Mouse (Mus musculus) midbrain, embryonic 14.5 days (tissue): Measurements from ENCODE around the gene Tspan5. TPM values are rescaled to one million over a fixed set of nuclear protein-coding genes. Genes with fewer than 3 reads are reported as not detected.
A peak's percentile ranks its signal among the peaks of the same experiment; 100 is the strongest.

Source experiments
- ATAC-seq: fragments of 200-750 bp; cut with Nextera tagmentation; 2 replicates; pipeline ENCODE4 v1.8.0; 2017; ENCODE audit warnings: moderate number of reproducible peaks, moderate library complexity; ENCODE audit not compliant: low FRiP score, low TSS enrichment
- DNase-seq: peaks from one replicate; pipeline ENCODE4 v3.0.0-alpha.2; 2015
- H3K27ac ChIP-seq: fragments of 300-500 bp; sonication (generic); replicated peaks from 2 replicates; pipeline ENCODE4 v1.5.1; 2014; ENCODE audit warnings: mild to moderate bottlenecking, low read depth, low read length, moderate library complexity
- H3K27me3 ChIP-seq: fragments of 300-500 bp; sonication (generic); 2 replicates; pipeline ENCODE4 v1.6.1; 2014; ENCODE audit warnings: low read length, control low read depth, mixed read lengths; ENCODE audit not compliant: control insufficient read depth, insufficient read depth
- H3K36me3 ChIP-seq: fragments of 300-500 bp; sonication (generic); 2 replicates; pipeline ENCODE4 v1.6.1; 2014; ENCODE audit warnings: low read length, control low read depth; ENCODE audit not compliant: control insufficient read depth, insufficient read depth
- H3K4me1 ChIP-seq: fragments of 300-500 bp; sonication (generic); 2 replicates; pipeline ENCODE4 v1.6.1; 2014; ENCODE audit warnings: mild to moderate bottlenecking, antibody characterized with exemption, low read length, control low read depth; ENCODE audit not compliant: control insufficient read depth, insufficient read depth
- H3K4me2 ChIP-seq: fragments of 300-500 bp; sonication (generic); 2 replicates; pipeline ENCODE4 v1.6.1; 2014; ENCODE audit warnings: mild to moderate bottlenecking, low read length, moderate library complexity
- H3K4me3 ChIP-seq: fragments of 300-500 bp; sonication (generic); replicated peaks from 2 replicates; pipeline ENCODE4 v1.5.1; 2014; ENCODE audit warnings: low read depth, low read length
- H3K9ac ChIP-seq: fragments of 300-500 bp; sonication (generic); replicated peaks from 2 replicates; pipeline ENCODE4 v1.6.1; 2014; ENCODE audit warnings: mild to moderate bottlenecking, low read length, moderate library complexity
- H3K9me3 ChIP-seq: fragments of 300-500 bp; sonication (generic); 2 replicates; pipeline ENCODE4 v1.6.1; 2016; ENCODE audit warnings: low read length, control low read depth, mixed read lengths; ENCODE audit not compliant: control insufficient read depth
- WGBS: fragments of 180-500 bp; shearing (Covaris S2); extraction: QIAGEN DNeasy Blood & Tissue Kit; methylation state at CpG from one replicate; pipeline ENCODE4 v1.1.7; 2014; 5-methylcytosine and 5-hydroxymethylcytosine counted together
- polyA plus RNA-seq: library from polyadenylated mRNA; unstranded; fragments of >200 nt; fragmentation: Nextera tagmentation; extraction: Ambion mirVana; gene quantifications from 2 replicates; pipeline ENCODE4 v1.2.1, GENCODE M21; 2014

Tspan5 gene
- polyA plus RNA-seq, 1 experiment from 2014 or later: 119 TPM

DNA sequence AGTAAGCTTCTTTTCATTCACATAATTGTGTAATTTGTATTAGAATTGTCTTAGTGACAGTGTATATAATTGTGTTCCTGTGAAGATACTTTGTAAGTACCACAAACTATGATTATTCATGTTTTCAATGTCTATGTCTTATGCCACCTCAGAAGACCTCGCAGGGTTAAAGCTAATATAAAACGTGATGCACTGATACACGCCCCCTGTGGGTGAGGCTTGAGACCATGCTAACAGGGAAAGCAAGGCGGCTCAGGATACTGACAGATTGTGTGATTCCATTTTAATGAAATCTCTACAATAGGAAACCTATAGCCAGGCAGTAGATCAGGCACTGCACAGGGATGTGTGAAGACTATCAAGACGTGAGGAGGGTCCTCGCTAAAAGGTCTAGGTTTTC, 28.9 kb upstream of the Tspan5 start:
- Histone ChIP-seq H3K27ac (no peak overlapping the region), H3K4me3 (no peak overlapping the region), H3K4me1 (peaks cover 4% of the 10 kb centered on the region), H3K9ac (no peak overlapping the region), H3K36me3 (no peaks in the 10 kb centered on the region), H3K4me2 (no peak overlapping the region), H3K9me3 (no peaks in the 10 kb centered on the region), H3K27me3 (no peaks in the 10 kb centered on the region)
- DNase-seq (peak; percentile 46), ATAC-seq (no peak)
- WGBS: 57% methylated on average over 6 of the region's 6 CpGs

DNA sequence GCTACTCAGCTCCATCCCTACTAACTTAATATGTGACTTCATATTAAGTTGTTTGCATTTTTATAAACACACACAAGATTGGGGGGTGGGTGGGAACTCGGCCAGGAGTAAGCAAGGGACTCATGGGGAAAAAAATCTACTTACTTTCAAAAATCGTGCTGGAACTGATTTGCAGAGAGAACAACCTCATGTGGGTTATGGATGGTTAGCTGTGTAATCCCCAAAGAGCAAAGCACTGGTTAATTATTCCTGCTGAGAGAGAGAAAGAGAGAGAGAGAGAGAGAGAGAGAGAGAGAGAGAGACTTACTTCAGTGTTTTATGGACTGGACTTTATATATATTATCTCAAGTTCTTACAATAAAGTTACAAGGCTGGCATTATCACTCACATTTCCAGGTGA, 27.2 kb upstream of the Tspan5 start:
- no peak overlapping the region for H3K4me2 ChIP-seq
- H3K4me1 ChIP-seq: no peaks in the 10 kb centered on the region
- H3K9ac ChIP-seq: no peak overlapping the region
- WGBS: 50% methylated on average over 2 of the region's 2 CpGs
- no peaks in the 10 kb centered on the region for H3K9me3 ChIP-seq
- no peaks in the 10 kb centered on the region for H3K36me3 ChIP-seq
- no peak for ATAC-seq
- no peak overlapping the region for H3K4me3 ChIP-seq
- DNase-seq: no peak
- H3K27me3 ChIP-seq: no peaks in the 10 kb centered on the region
- H3K27ac ChIP-seq: no peak overlapping the region

DNA sequence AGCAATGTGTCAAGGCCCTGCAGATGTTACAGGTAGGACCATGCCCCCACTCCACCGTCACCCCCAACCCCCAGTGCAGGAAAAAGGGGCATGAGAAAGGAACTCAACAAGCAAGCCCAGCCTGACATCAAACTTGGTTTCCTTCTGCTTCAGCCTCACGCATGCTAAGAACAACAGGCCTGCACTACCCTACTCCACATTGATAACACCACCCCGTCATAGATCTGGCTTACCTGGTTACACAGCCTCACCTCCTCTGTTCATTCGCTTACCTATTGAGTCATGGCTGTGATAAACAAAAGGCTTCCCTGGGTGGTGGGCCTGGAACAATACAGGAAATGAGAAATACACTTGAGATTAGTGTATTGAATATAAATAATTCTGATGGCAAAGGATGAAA, 26.8 kb upstream of the Tspan5 start:
- H3K27ac ChIP-seq: no peak overlapping the region
- DNase-seq (no peak), ATAC-seq (no peak)
- no peaks in the 10 kb centered on the region for H3K27me3 ChIP-seq
- WGBS: 86% methylated on average over 4 of the region's 4 CpGs
- H3K9ac ChIP-seq: no peak overlapping the region
- no peaks in the 10 kb centered on the region for H3K36me3 ChIP-seq
- no peaks in the 10 kb centered on the region for H3K9me3 ChIP-seq
- no peaks in the 10 kb centered on the region for H3K4me1 ChIP-seq
- H3K4me2 ChIP-seq: no peak overlapping the region
- H3K4me3 ChIP-seq: no peak overlapping the region

DNA sequence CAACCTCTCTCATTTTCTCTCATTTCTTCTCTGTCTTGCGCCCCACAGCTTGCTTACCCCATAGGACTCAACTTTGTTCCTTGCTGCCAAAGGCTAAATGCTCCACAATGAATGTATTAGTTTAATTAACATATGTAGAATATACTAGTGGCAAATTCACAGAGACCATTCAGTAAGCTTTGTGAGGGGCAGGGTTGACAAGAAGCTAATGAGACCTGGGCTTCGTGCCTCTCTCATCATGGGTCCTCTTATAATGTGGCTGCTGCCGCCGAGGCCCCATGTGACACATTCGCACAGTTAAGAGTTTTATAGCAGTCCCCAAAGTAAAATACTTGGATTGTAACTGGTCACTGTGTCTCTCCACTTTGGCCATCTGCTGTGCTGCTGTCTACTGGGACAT, 25.0 kb upstream of the Tspan5 start:
- Histone ChIP-seq H3K36me3 (no peaks in the 10 kb centered on the region), H3K9ac (no peak overlapping the region), H3K27ac (no peak overlapping the region), H3K27me3 (no peaks in the 10 kb centered on the region), H3K4me2 (no peak overlapping the region), H3K4me1 (no peaks in the 10 kb centered on the region), H3K9me3 (no peaks in the 10 kb centered on the region), H3K4me3 (no peak overlapping the region)
- DNase-seq (no peak), ATAC-seq (no peak)
- 95% methylated on average over 5 of the region's 5 CpGs for WGBS

DNA sequence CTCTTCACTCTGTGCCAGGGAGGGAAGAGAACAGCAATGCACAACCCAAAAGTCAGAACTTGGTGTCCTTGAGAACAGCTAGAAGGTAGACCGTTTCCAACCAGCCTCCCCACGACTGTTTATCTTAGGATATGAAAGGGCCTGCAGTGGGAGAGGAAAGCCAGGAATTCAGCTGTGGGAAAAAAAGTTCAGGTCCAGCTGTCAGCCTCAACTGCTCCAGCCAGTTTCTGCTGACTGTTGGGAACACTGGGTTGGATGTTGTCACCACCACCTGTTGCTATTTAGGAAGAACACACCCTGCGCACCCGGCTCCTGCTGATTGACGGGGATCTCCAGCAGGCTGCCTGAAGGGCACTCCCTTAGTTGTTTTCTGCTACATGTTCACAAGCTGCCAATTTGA, 19.8 kb upstream of the Tspan5 start:
- Histone ChIP-seq H3K27me3 (no peaks in the 10 kb centered on the region), H3K9me3 (no peaks in the 10 kb centered on the region), H3K4me2 (no peak overlapping the region), H3K36me3 (no peaks in the 10 kb centered on the region), H3K4me3 (no peak overlapping the region), H3K9ac (no peak overlapping the region), H3K27ac (no peak overlapping the region), H3K4me1 (no peaks in the 10 kb centered on the region)
- 87% methylated on average over 5 of the region's 5 CpGs for WGBS
- DNase-seq (no peak), ATAC-seq (no peak)

DNA sequence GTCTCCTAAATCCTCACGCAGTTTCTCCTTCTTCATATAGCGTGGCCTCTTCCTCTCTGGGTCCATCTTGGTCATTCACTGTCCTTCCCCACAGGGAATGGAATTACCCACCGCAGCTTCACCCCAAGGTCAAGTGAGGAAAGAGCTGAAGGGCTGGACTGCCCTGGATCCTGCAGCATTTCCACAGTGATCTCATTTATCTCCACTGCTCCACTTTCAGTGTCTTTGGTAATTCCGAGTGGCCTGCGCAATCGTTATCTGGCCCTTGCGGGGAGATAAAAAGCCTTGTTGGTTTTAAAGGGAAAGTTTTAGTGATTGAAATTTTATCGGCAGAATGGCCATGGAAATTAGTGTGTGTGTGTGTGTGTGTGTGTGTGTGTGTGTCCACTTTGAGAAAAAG, 14.4 kb upstream of the Tspan5 start:
- no peaks in the 10 kb centered on the region for H3K9me3 ChIP-seq
- H3K27ac ChIP-seq: no peak overlapping the region
- H3K4me2 ChIP-seq: no peak overlapping the region
- no peaks in the 10 kb centered on the region for H3K36me3 ChIP-seq
- no peak overlapping the region for H3K9ac ChIP-seq
- H3K27me3 ChIP-seq: no peaks in the 10 kb centered on the region
- ATAC-seq (no peak), DNase-seq (no peak)
- 87% methylated on average over 8 of the region's 8 CpGs for WGBS
- H3K4me3 ChIP-seq: no peak overlapping the region
- no peaks in the 10 kb centered on the region for H3K4me1 ChIP-seq

DNA sequence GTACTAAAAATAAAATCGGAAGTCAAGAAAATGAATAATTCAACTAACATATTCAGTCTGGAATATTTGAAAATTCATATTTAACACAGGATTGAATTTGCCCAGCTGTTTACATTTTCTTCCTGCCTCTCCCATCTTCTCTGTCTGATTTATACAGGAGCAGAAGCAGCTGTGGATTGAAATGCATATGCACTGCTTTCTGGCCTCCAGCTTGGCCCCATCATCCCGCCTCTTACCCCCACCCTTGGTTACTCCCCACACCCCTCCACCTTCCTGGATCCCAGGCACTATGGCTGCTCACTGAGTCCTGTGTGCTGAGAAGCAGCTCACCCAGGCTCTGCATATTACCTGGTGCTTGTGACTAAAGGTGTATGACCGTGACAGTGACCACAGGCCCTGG, 13.2 kb upstream of the Tspan5 start:
- Histone ChIP-seq H3K36me3 (no peaks in the 10 kb centered on the region), H3K4me1 (no peaks in the 10 kb centered on the region), H3K27me3 (no peaks in the 10 kb centered on the region), H3K27ac (no peak overlapping the region), H3K4me3 (no peak overlapping the region), H3K4me2 (no peak overlapping the region), H3K9ac (no peak overlapping the region), H3K9me3 (no peaks in the 10 kb centered on the region)
- DNase-seq (no peak), ATAC-seq (no peak)
- WGBS: 79% methylated on average over 3 of the region's 3 CpGs

DNA sequence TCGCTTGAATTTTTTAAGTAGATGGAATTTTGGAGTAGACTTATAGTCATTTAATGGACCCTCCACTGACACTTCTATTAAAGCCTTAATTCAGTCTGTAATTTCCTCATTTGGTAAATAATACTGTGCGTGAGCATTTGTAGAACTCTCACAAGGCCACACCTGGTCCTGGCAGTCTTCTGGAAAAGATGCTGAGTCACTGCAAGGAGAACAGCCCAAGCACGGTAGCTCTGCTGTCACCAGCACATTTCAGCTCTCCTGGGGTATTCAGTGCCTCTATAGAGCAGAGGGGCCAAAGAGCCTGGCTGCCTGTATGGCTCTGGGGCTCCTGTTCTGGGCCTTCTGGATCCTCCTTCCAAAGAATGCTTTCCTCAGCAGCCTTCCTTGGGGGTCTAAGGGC, 11.2 kb upstream of the Tspan5 start:
- Histone ChIP-seq H3K4me2 (no peak overlapping the region), H3K9me3 (no peaks in the 10 kb centered on the region), H3K27ac (no peak overlapping the region), H3K4me3 (no peak overlapping the region), H3K4me1 (no peaks in the 10 kb centered on the region), H3K9ac (no peak overlapping the region), H3K36me3 (no peaks in the 10 kb centered on the region), H3K27me3 (no peaks in the 10 kb centered on the region)
- DNase-seq (no peak), ATAC-seq (no peak)
- WGBS: 72% methylated on average over 3 of the region's 3 CpGs

DNA sequence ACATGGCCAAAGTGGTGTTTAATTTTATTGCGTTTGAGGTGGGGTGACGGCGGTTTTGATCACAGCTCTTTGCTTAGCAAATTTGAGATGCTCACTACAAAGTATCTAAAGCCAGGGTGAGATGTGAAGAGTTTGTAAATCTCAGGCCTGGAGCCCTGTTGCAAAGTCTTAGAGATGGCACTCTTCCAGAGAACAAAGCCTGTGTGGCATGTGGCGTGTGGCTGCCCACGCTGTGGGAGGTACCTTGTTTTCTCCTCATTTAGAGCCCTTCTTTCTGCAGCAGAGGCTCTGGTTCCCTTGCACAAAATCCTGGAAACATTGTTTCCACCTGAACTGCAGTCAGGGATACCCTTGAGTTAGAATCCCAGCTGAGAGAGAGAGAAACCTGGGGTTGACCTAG, 6.2 kb upstream of the Tspan5 start:
- WGBS: 92% methylated on average over 5 of the region's 5 CpGs
- H3K4me1 ChIP-seq: no peaks in the 10 kb centered on the region
- DNase-seq: no peak

More for the DNA sequence above, 6.2 kb upstream of the Tspan5 start:
- H3K4me3 ChIP-seq: no peak overlapping the region
- H3K9ac ChIP-seq: no peak overlapping the region
- no peak overlapping the region for H3K4me2 ChIP-seq
- no peaks in the 10 kb centered on the region for H3K27me3 ChIP-seq
- no peaks in the 10 kb centered on the region for H3K9me3 ChIP-seq
- ATAC-seq: no peak
- H3K36me3 ChIP-seq: no peaks in the 10 kb centered on the region
- H3K27ac ChIP-seq: no peak overlapping the region
